Mouse (Mus musculus): ENCODE results near the gene Cdyl. TPM values are rescaled to one million over a fixed set of nuclear protein-coding genes. Genes with fewer than 3 reads are reported as not detected.
A peak's percentile ranks its signal among the peaks of the same experiment; 100 is the strongest.
"Not testable (repeated sequence)": the region's sequence is repeated elsewhere in the genome, so short reads cannot be mapped to it uniquely, and the experiment has no call there.

Cdyl gene
- polyA plus RNA-seq, 1 experiment: 113 TPM

DNA sequence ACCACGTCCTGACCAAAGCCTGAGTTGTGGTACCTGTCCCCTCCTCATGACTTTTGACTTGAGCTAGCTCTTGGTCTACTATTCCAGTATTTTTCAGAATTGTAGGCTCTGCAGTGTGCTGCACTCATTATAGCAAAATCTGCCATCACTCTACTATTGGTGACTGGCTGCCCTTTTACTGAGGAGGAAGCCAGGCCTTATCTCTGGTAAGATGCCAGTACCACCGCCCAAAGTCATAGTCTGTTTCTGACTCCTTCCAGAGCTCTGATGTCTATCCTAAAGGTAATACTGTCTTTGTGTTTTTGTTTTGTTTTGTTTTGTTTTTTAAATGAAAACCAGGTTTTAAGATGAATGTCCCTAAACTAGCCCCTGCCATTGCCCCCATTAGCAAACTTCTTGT lies 166.0 kb downstream of the Cdyl start:
- no peak overlapping the region for H3K4me3 ChIP-seq (ENCODE audit: control insufficient read depth, low read depth, low read length)
- no peaks in the 10 kb centered on the region for H3K36me3 ChIP-seq (ENCODE audit: control insufficient read depth, insufficient read depth, low read length)
- H3K27me3 ChIP-seq (ENCODE audit: control insufficient read depth, insufficient read depth, low read length): no peaks in the 10 kb centered on the region
- no peak overlapping the region for H3K27ac ChIP-seq (ENCODE audit: control insufficient read depth, insufficient read depth, low read depth, low read length)
- TF ChIP-seq POLR2A (IDR thresholded peaks at IDR 0.05; ENCODE audit: control insufficient read depth, low read depth, low read length) (no peak), CTCF (IDR thresholded peaks at IDR 0.05; ENCODE audit: control insufficient read depth, insufficient read depth, insufficient replicate concordance, low read depth, low read length) (no peak)
- no peaks in the 10 kb centered on the region for H3K4me1 ChIP-seq (ENCODE audit: control insufficient read depth, insufficient read depth, low read length)

GRCm38 (mm10) chr13:35832676-35833075 lies 173.0 kb downstream of the Cdyl start:
- Histone ChIP-seq H3K36me3 (ENCODE audit: control insufficient read depth, insufficient read depth, low read length) (no peaks in the 10 kb centered on the region), H3K27me3 (ENCODE audit: control insufficient read depth, insufficient read depth, low read length) (no peaks in the 10 kb centered on the region)
- TF ChIP-seq POLR2A (IDR thresholded peaks at IDR 0.05; ENCODE audit: control insufficient read depth, low read depth, low read length) (no peak), CTCF (IDR thresholded peaks at IDR 0.05; ENCODE audit: control insufficient read depth, insufficient read depth, insufficient replicate concordance, low read depth, low read length) (no peak)

GRCm38 (mm10) chr13:35833941-35834340 lies 174.3 kb downstream of the Cdyl start:
- TF ChIP-seq CTCF (IDR thresholded peaks at IDR 0.05; ENCODE audit: control insufficient read depth, insufficient read depth, insufficient replicate concordance, low read depth, low read length) (no peak), POLR2A (IDR thresholded peaks at IDR 0.05; ENCODE audit: control insufficient read depth, low read depth, low read length) (no peak)
- Histone ChIP-seq H3K4me1 (ENCODE audit: control insufficient read depth, insufficient read depth, low read length) (peaks cover 6% of the 10 kb centered on the region), H3K27me3 (ENCODE audit: control insufficient read depth, insufficient read depth, low read length) (no peaks in the 10 kb centered on the region), H3K36me3 (ENCODE audit: control insufficient read depth, insufficient read depth, low read length) (no peaks in the 10 kb centered on the region), H3K4me3 (ENCODE audit: control insufficient read depth, low read depth, low read length) (no peak overlapping the region), H3K27ac (ENCODE audit: control insufficient read depth, insufficient read depth, low read depth, low read length) (peak overlapping the region; percentile 42)

More at GRCm38 (mm10) chr13:35832676-35833075, 173.0 kb downstream of the Cdyl start:
- peak overlapping the region; percentile 36; the same call in 1 of the 2 replicates for H3K27ac ChIP-seq (ENCODE audit: control insufficient read depth, insufficient read depth, low read depth, low read length)
- H3K4me1 ChIP-seq (ENCODE audit: control insufficient read depth, insufficient read depth, low read length): peaks cover 6% of the 10 kb centered on the region
- no peak overlapping the region for H3K4me3 ChIP-seq (ENCODE audit: control insufficient read depth, low read depth, low read length)

GRCm38 (mm10) chr13:35835669-35836068 lies 176.0 kb downstream of the Cdyl start:
- Histone ChIP-seq H3K36me3 (ENCODE audit: control insufficient read depth, insufficient read depth, low read length) (no peaks in the 10 kb centered on the region), H3K27ac (ENCODE audit: control insufficient read depth, insufficient read depth, low read depth, low read length) (0 out of 2 replicates have a peak overlapping the region, but pooled peaks have one; percentile 29), H3K27me3 (ENCODE audit: control insufficient read depth, insufficient read depth, low read length) (no peaks in the 10 kb centered on the region), H3K4me3 (ENCODE audit: control insufficient read depth, low read depth, low read length) (no peak overlapping the region), H3K4me1 (ENCODE audit: control insufficient read depth, insufficient read depth, low read length) (peaks cover 6% of the 10 kb centered on the region)
- TF ChIP-seq CTCF (IDR thresholded peaks at IDR 0.05; ENCODE audit: control insufficient read depth, insufficient read depth, insufficient replicate concordance, low read depth, low read length) (no peak), POLR2A (IDR thresholded peaks at IDR 0.05; ENCODE audit: control insufficient read depth, low read depth, low read length) (no peak)

DNA sequence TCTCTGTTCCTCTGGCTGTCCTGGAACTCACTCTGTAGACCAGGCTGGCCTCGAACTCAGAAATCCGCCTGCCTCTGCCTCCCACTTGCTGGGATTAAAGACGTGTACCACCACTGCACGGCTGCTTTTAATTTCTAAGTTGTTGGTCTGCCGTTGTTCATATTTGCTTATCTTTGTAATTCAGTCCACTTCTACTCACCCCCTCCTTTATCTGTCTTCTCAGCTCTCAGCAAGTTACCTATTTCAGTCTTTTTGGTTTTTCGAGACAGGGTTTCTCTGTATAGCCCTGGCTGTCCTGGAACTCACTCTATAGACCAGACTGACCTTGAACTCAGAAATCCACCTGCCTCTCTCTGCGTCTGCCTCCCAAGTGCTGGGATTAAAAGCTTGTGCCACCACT lies 176.9 kb downstream of the Cdyl start:
- H3K27me3 ChIP-seq (ENCODE audit: control insufficient read depth, insufficient read depth, low read length): not testable (repeated sequence)

DNA sequence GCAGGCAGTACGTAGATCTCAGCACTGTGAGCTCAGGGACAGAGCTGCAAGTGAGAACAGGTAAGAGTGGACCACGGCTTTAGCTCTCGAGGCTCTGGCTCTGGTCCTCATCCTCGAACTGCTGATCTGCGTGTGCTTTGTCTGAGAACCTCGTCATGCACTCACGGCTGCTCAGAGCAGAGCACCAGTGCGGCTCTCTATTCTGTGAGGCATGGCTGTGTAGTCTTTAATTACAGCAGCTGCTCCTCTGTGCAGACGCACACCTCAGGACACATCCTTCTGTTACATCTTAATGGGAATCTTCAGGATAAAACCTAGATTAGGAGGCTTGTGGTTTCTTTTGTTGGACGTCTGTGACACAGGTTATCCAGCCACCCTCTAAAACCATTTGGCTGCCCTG lies 180.5 kb downstream of the Cdyl start:
- Histone ChIP-seq H3K27me3 (ENCODE audit: control insufficient read depth, insufficient read depth, low read length) (no peaks in the 10 kb centered on the region), H3K4me1 (ENCODE audit: control insufficient read depth, insufficient read depth, low read length) (peaks cover 4% of the 10 kb centered on the region; the same call in 1 of the 2 replicates), H3K27ac (ENCODE audit: control insufficient read depth, insufficient read depth, low read depth, low read length) (no peak overlapping the region)

More for the DNA sequence above, 176.9 kb downstream of the Cdyl start:
- H3K36me3 ChIP-seq (ENCODE audit: control insufficient read depth, insufficient read depth, low read length); H3K4me3 ChIP-seq (ENCODE audit: control insufficient read depth, low read depth, low read length); H3K27ac ChIP-seq (ENCODE audit: control insufficient read depth, insufficient read depth, low read depth, low read length); H3K4me1 ChIP-seq (ENCODE audit: control insufficient read depth, insufficient read depth, low read length): not testable (repeated sequence)

GRCm38 (mm10) chr13:35843383-35843782 lies 183.8 kb downstream of the Cdyl start:
- Histone ChIP-seq H3K4me1 (ENCODE audit: control insufficient read depth, insufficient read depth, low read length) (no peaks in the 10 kb centered on the region; the same call in 1 of the 2 replicates), H3K27me3 (ENCODE audit: control insufficient read depth, insufficient read depth, low read length) (no peaks in the 10 kb centered on the region), H3K36me3 (ENCODE audit: control insufficient read depth, insufficient read depth, low read length) (no peaks in the 10 kb centered on the region), H3K4me3 (ENCODE audit: control insufficient read depth, low read depth, low read length) (no peak overlapping the region), H3K27ac (ENCODE audit: control insufficient read depth, insufficient read depth, low read depth, low read length) (no peak overlapping the region)
- no peak for TF ChIP-seq CTCF (IDR thresholded peaks at IDR 0.05; ENCODE audit: control insufficient read depth, insufficient read depth, insufficient replicate concordance, low read depth, low read length)
- TF ChIP-seq POLR2A (IDR thresholded peaks at IDR 0.05; ENCODE audit: control insufficient read depth, low read depth, low read length): no peak

More for the DNA sequence above, 180.5 kb downstream of the Cdyl start:
- Histone ChIP-seq H3K36me3 (ENCODE audit: control insufficient read depth, insufficient read depth, low read length) (no peaks in the 10 kb centered on the region), H3K4me3 (ENCODE audit: control insufficient read depth, low read depth, low read length) (no peak overlapping the region)
- TF ChIP-seq POLR2A (IDR thresholded peaks at IDR 0.05; ENCODE audit: control insufficient read depth, low read depth, low read length) (no peak), CTCF (IDR thresholded peaks at IDR 0.05; ENCODE audit: control insufficient read depth, insufficient read depth, insufficient replicate concordance, low read depth, low read length) (no peak)

DNA sequence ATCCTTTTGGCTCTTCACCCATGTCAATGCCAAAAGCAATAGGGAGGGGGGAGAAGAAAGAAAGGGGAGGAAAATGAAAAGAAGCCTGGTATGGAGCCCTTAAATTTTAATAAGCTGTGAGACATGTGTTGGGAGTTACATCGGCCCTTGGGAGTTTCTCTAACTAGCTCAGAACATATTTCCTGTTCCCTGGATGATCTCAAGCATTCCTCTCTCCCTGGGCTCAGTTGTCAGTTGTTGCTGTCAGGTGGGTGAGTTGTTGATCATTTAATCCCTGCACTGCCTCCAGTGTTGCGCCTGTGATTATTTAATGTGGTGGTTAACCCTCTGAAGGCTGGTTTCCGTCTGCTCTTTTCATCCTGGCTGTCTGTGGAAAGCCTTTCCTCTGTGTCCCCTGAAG lies 185.7 kb downstream of the Cdyl start:
- Histone ChIP-seq H3K27me3 (ENCODE audit: control insufficient read depth, insufficient read depth, low read length) (no peaks in the 10 kb centered on the region), H3K27ac (ENCODE audit: control insufficient read depth, insufficient read depth, low read depth, low read length) (no peak overlapping the region), H3K4me1 (ENCODE audit: control insufficient read depth, insufficient read depth, low read length) (no peaks in the 10 kb centered on the region; the same call in 1 of the 2 replicates), H3K4me3 (ENCODE audit: control insufficient read depth, low read depth, low read length) (no peak overlapping the region), H3K36me3 (ENCODE audit: control insufficient read depth, insufficient read depth, low read length) (no peaks in the 10 kb centered on the region)
- TF ChIP-seq POLR2A (IDR thresholded peaks at IDR 0.05; ENCODE audit: control insufficient read depth, low read depth, low read length) (no peak), CTCF (IDR thresholded peaks at IDR 0.05; ENCODE audit: control insufficient read depth, insufficient read depth, insufficient replicate concordance, low read depth, low read length) (no peak)

All from testis, adult 2 months (tissue).